Mouse (Mus musculus): ENCODE data around the gene Sema4c.

- TF ChIP-seq CTCF (IDR thresholded peaks at IDR 0.05; ENCODE audit: low read depth): no peak
- TF ChIP-seq EP300 (IDR thresholded peaks at IDR 0.05; ENCODE audit: low read depth): no peak
Observed at GRCm38 (mm10) chr1:36536397-36536728, 21.8 kb downstream of the Sema4c start.

Data from liver, postnatal 0 days (tissue).